Mouse (Mus musculus) kidney, embryonic 15.5 days (tissue): ENCODE measurements at regions not wholly inside any gene's neighbourhood (a gene's known extent, or its start where the extent isn't known, plus 50 kb on each side); places are given as distances from the start of the nearest gene placed in this dataset.

Source experiments
- ATAC-seq: fragments of 200-750 bp; cut with Nextera tagmentation; replicated peaks from 2 replicates; pipeline ENCODE4 v1.8.0; 2017; ENCODE audit warnings: moderate TSS enrichment; ENCODE audit not compliant: low FRiP score
- H3K27ac ChIP-seq: fragments of 300-500 bp; sonication (generic); 2 replicates; pipeline ENCODE4 v1.5.1; 2015; ENCODE audit warnings: mild to moderate bottlenecking, inconsistent platforms
- H3K27me3 ChIP-seq: fragments of 300-500 bp; sonication (generic); 2 replicates; pipeline ENCODE4 v1.6.1; 2015; ENCODE audit warnings: inconsistent platforms
- H3K36me3 ChIP-seq: fragments of 300-500 bp; sonication (generic); 2 replicates; pipeline ENCODE4 v1.6.1; 2015; ENCODE audit warnings: inconsistent platforms
- H3K4me1 ChIP-seq: fragments of 300-500 bp; sonication (generic); 2 replicates; pipeline ENCODE4 v1.6.1; 2015; ENCODE audit warnings: inconsistent platforms
- H3K4me2 ChIP-seq: fragments of 300-500 bp; sonication (generic); 2 replicates; pipeline ENCODE4 v1.6.1; 2015; ENCODE audit warnings: moderate library complexity, mild to moderate bottlenecking, inconsistent platforms
- H3K4me3 ChIP-seq: fragments of 300-500 bp; sonication (generic); replicated peaks from 2 replicates; pipeline ENCODE4 v1.5.1; 2015; ENCODE audit warnings: mild to moderate bottlenecking, inconsistent platforms
- H3K9ac ChIP-seq: fragments of 300-500 bp; sonication (generic); 2 replicates; pipeline ENCODE4 v1.6.1; 2015; ENCODE audit warnings: mild to moderate bottlenecking, inconsistent platforms
- H3K9me3 ChIP-seq: fragments of 300-500 bp; sonication (generic); replicated peaks from 2 replicates; pipeline ENCODE4 v1.6.1; 2016; ENCODE audit warnings: inconsistent platforms
- WGBS: fragments of 180-500 bp; shearing (Covaris S2); methylation state at CpG from one replicate; pipeline ENCODE4 v1.1.7; 2015; ENCODE audit warnings: mixed read lengths; 5-methylcytosine and 5-hydroxymethylcytosine counted together

DNA sequence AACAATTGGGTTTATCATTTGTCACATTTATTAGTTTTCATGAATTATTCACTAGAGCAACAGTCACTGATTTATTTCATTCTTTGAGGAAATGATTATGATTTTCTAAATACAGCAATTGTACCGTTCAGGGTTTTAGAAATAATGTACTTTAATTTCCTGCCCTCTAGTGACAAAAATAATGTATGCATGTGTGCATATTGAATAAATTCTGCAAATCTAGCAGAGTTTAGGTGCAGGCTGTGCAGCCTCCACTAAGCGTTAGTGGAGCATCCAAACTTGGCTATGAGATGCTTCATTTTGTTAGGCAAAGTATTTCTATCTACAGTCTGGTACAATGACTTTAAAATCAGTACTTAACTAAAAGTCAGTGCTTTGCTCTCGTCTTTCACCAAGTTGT is 642.1 kb upstream of the A830018L16Rik start:
- no peaks in the 10 kb centered on the region for H3K9me3 ChIP-seq
- H3K4me1 ChIP-seq: no peaks in the 10 kb centered on the region
- 69% methylated on average over 3 of the region's 3 CpGs for WGBS

DNA sequence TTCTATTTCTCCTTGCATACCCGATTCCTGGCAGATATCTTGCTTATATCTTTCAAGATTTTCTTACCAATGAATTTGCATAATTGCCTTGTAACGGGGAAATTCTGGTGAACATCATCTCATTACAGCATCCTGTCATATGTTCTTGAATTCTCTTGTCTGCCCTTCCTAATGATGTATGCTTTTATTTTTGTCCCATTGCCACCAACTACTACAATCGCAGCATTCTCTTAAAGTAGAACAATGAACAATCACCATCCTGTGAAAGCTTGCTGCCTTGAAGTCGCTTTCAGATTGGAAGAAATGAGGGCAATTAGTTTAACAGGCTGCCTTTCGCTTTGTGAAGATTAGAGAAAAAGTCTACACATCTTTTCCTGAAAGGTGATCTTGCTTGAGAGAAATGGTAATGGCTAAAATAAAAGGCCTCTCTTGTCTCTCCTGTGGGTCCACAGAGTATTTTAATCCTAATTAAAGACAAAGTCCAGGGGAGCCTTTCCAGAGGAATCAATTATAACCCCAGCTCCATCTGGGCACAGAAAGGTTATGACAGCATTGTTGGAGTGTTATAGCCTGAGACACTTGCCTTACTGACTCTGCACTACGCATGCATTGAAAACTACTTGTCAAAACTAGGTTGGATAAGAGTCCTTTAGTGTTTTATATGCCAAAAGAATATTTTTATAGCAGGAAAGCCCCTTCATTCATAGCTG is 619.7 kb upstream of the A830018L16Rik start:
- no peaks in the 10 kb centered on the region for H3K9me3 ChIP-seq
- no peaks in the 10 kb centered on the region for H3K36me3 ChIP-seq
- no peaks in the 10 kb centered on the region for H3K4me1 ChIP-seq
- no peaks in the 10 kb centered on the region for H3K27me3 ChIP-seq
- WGBS: 68% methylated on average over 6 of the region's 6 CpGs
- no peak overlapping the region for H3K9ac ChIP-seq
- no peak for ATAC-seq
- H3K4me2 ChIP-seq: no peak overlapping the region
- no peak overlapping the region for H3K4me3 ChIP-seq
- H3K27ac ChIP-seq: no peak overlapping the region

More for the DNA sequence above, 642.1 kb upstream of the A830018L16Rik start:
- Histone ChIP-seq H3K27me3 (no peaks in the 10 kb centered on the region), H3K4me3 (no peak overlapping the region), H3K36me3 (no peaks in the 10 kb centered on the region), H3K9ac (no peak overlapping the region), H3K4me2 (no peak overlapping the region), H3K27ac (no peak overlapping the region)
- ATAC-seq: no peak

DNA sequence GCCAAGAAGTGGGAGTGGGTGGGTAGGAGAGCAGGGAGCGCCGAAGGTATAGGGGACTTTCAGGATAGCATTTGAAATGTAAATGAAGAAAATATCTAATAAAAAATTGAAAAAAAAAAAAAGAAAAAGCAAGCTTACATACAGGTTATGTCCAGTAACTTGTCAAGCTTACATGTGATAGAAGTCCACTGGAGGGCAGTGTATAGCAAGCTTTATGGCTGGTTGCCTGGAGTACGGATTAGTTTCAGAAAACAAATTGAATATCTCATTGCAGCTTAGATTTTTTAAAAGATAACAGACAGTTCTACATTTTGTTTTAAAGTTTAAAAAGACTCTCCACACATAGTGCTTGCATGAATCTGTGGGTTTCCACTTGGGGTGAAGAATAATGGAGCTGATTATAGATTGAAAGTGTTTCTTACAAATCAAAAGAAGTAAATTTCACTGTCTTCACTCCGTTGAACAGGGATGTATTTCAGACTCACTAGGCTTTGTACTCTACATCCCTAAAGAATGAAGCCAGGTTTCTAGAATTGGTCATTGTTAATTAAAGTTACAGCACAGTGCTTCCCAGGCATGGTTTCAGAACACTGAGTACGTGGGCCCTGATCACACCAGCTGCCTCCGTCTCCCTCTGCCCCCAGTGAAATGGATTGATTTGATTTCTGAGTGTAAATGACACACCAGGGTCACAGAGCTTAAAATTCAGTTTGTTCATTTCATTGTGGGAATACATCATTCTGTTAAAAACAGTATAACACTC is 578.1 kb upstream of the A830018L16Rik start:
- no peaks in the 10 kb centered on the region for H3K27me3 ChIP-seq
- no peaks in the 10 kb centered on the region for H3K36me3 ChIP-seq
- H3K9me3 ChIP-seq: no peaks in the 10 kb centered on the region
- no peak overlapping the region for H3K27ac ChIP-seq
- no peak overlapping the region for H3K4me3 ChIP-seq
- H3K9ac ChIP-seq: no peak overlapping the region
- no peak overlapping the region for H3K4me2 ChIP-seq
- no peaks in the 10 kb centered on the region for H3K4me1 ChIP-seq
- peak; percentile 78; the same call in 1 of the 2 replicates for ATAC-seq
- WGBS: 54% methylated on average over 6 of the region's 6 CpGs

DNA sequence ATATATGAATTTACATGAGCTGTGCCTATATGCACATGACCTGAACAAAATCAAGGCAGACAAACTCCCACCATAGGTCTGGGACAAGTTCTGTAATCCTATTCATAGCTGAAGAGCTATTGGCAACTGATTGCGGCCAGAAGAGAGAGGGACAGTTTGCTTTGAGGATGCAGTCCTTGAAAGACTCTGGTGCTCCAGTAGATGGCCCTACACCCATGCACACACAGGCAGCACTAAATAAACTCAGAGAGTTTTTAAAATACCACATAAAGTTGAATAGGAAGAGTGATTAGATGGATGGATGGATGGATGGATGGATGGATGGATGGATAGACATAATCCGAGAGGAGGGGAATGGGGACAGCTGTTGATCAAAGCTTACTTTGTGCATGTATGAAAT is 576.7 kb upstream of the A830018L16Rik start:
- Histone ChIP-seq H3K4me3 (no peak overlapping the region), H3K9me3 (no peaks in the 10 kb centered on the region), H3K4me1 (no peaks in the 10 kb centered on the region), H3K27me3 (no peaks in the 10 kb centered on the region), H3K4me2 (no peak overlapping the region), H3K36me3 (no peaks in the 10 kb centered on the region), H3K9ac (no peak overlapping the region), H3K27ac (no peak overlapping the region)
- ATAC-seq: no peak
- WGBS: 86% methylated on average over 2 of the region's 2 CpGs

DNA sequence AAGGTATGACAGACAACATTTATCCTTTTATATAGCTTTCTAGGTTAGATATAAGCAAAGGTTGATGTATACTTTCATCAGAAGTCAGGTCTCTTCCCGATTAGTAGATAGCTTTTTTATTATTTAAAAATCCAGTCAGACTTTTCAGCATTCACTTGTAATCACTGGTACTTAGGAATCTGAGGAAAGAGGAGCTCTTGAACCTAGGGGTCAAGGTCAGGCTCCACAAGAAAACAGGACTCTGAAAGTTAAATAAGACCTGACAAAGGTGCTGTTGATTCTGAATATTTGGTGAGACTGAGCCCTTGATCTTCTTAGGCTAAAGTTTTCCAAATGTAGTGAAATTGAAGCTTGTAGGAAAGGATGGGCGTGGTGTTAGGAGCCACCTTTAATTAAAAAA is 561.0 kb upstream of the A830018L16Rik start:
- 83% methylated on average over 2 of the region's 2 CpGs for WGBS
- Histone ChIP-seq H3K4me2 (no peak overlapping the region), H3K27me3 (no peaks in the 10 kb centered on the region), H3K4me3 (no peak overlapping the region), H3K9ac (no peak overlapping the region), H3K27ac (no peak overlapping the region), H3K36me3 (no peaks in the 10 kb centered on the region), H3K9me3 (no peaks in the 10 kb centered on the region), H3K4me1 (no peaks in the 10 kb centered on the region)
- no peak for ATAC-seq

DNA sequence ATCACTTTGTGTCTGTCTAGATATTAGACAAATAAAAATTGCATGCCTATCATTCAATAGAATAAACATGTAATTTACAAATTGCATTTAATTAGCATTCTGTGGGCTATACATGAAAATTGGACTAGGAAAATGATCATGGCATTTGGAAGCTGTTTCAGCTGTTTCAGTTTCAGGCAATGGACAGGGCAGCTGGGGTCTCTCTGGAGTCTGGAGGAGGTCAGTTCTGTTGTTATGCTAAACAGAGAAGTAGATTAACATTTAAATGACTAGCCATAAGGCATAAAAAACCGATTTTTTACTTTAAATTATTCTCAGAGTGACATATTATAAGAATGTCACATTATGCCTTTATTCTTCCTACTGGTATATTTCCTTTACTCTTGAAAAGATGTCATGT is 559.4 kb upstream of the A830018L16Rik start:
- H3K4me1 ChIP-seq: no peaks in the 10 kb centered on the region
- H3K9ac ChIP-seq: no peak overlapping the region
- H3K36me3 ChIP-seq: no peaks in the 10 kb centered on the region
- ATAC-seq: no peak
- H3K27ac ChIP-seq: no peak overlapping the region
- WGBS: 36% methylated on average over 1 of the region's 1 CpGs
- no peak overlapping the region for H3K4me2 ChIP-seq
- no peaks in the 10 kb centered on the region for H3K27me3 ChIP-seq
- H3K4me3 ChIP-seq: no peak overlapping the region
- H3K9me3 ChIP-seq: no peaks in the 10 kb centered on the region

DNA sequence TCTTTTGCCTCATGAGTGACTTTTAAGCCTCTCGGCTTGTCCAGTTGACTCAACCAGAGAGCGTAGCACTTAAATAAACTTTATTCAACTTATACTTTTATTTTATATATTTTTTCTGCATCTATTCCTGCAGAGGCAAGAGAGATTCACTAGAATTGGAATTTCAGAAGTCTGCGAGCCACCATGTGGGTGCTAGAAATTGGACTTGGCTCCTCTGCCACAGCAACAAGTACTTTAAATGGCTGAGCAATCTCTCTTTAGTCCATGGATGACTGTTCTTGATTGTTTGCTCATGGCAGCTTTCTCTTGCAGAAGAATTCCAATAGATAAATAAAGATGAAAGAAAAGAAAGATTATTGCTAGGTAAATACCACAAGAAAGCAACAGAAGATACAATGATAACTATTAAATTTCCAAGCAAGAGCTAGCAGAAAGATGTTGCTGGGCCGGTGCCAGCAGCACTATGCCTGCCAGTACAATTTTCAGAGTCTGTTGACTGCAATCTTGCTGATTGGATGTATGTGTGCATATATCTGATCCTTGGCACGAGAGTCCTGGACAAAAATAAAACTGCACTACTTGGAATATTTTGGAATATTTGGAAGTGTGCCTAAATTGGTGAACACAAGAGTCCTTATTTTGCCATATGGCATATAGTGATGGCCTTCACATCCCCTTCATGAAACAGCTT is 542.6 kb upstream of the A830018L16Rik start:
- ATAC-seq: no peak
- H3K4me2 ChIP-seq: no peak overlapping the region
- WGBS: 90% methylated on average over 5 of the region's 5 CpGs
- no peaks in the 10 kb centered on the region for H3K4me1 ChIP-seq
- H3K9me3 ChIP-seq: no peaks in the 10 kb centered on the region
- H3K36me3 ChIP-seq: no peaks in the 10 kb centered on the region
- no peak overlapping the region for H3K27ac ChIP-seq
- no peaks in the 10 kb centered on the region for H3K27me3 ChIP-seq
- H3K9ac ChIP-seq: no peak overlapping the region
- no peak overlapping the region for H3K4me3 ChIP-seq

DNA sequence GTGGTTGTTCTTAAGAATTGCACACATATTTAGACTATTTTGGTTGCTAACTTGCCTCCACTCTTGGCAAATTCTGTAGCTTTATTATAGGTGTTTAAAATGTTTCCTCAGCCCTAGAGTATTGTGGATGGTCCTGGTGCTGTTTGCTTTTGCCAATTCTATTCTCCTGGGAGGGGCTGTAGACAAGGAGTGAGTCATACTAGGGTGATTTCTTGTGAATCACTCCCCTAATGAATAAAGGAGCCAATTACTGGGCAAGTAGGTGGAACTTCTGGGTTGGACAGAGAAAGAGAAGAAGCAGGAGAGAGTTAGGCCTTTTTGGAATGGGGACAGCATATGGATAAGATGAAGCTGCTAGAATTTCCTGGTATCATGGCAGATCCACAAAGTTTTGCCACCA is 541.6 kb upstream of the A830018L16Rik start:
- no peak overlapping the region for H3K4me3 ChIP-seq
- no peaks in the 10 kb centered on the region for H3K36me3 ChIP-seq
- no peak overlapping the region for H3K27ac ChIP-seq
- H3K9ac ChIP-seq: no peak overlapping the region
- ATAC-seq: no peak
- H3K4me2 ChIP-seq: no peak overlapping the region
- no peaks in the 10 kb centered on the region for H3K27me3 ChIP-seq
- no peaks in the 10 kb centered on the region for H3K4me1 ChIP-seq
- no peaks in the 10 kb centered on the region for H3K9me3 ChIP-seq

DNA sequence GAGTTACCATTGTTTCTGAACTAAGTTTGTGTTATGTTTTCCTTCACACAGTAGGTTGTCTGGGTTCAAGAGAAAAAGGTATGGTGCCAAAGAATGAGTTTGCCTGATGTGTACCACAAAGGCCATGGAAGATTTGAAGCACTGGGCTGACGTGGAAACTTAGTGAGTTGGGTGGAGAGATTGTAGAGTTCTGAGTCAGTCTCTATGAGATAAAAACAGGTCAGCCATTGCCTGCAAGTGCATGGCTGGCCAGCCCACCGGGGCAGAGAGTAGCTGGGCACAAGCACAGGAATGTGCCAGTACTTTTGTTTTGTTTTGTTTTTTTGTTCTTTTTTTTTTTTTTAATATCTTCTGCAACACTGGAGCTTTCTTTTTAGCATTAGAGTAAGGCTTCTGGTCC is 541.2 kb upstream of the A830018L16Rik start:
- WGBS: 75% methylated on average over 2 of the region's 2 CpGs
- Histone ChIP-seq H3K27ac (no peak overlapping the region), H3K9me3 (no peaks in the 10 kb centered on the region), H3K27me3 (no peaks in the 10 kb centered on the region), H3K4me1 (no peaks in the 10 kb centered on the region), H3K36me3 (no peaks in the 10 kb centered on the region), H3K4me3 (no peak overlapping the region), H3K9ac (no peak overlapping the region), H3K4me2 (no peak overlapping the region)
- no peak for ATAC-seq

DNA sequence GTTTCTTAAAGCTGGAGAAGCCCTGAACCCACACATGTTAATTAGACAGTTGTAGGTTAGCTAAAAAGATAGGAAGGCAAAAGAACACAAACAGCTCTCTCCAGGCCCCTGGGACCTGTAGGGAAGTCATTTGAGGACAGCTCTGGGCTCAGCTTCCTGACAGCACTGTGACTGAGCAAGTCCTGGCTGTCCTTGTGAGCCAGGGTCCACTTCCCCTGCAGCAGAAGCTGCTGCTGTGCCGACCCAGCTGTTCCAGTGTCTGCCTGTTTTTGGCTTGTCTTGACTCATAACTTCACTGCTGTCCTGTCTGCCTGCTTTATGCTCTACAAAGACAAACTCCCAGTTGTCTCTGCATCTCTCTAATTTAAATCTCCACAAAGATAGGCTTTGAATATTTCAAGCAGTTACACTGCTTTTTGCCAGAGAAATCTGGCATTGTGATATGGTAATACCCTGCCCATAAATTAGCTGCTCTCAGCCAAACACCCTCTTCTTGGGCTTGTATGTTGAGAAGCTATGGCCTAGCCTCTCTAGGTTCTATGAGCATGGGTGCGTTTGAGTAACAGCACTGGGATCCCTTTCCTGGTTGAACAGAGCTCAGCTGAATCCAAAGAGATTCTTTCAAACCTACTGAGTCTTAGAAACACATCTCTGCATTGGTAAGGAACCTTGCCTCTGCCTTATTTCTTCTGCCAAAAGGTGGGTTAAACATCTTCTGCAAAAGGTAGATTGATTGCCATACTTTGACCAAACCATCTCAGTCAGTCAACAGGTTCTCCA is 536.3 kb upstream of the A830018L16Rik start:
- ATAC-seq: no peak
- Histone ChIP-seq H3K9me3 (no peaks in the 10 kb centered on the region), H3K36me3 (no peaks in the 10 kb centered on the region), H3K9ac (no peak overlapping the region), H3K27me3 (no peaks in the 10 kb centered on the region), H3K4me3 (no peak overlapping the region), H3K4me1 (no peaks in the 10 kb centered on the region), H3K27ac (no peak overlapping the region), H3K4me2 (no peak overlapping the region)
- 40% methylated on average over 2 of the region's 2 CpGs for WGBS

DNA sequence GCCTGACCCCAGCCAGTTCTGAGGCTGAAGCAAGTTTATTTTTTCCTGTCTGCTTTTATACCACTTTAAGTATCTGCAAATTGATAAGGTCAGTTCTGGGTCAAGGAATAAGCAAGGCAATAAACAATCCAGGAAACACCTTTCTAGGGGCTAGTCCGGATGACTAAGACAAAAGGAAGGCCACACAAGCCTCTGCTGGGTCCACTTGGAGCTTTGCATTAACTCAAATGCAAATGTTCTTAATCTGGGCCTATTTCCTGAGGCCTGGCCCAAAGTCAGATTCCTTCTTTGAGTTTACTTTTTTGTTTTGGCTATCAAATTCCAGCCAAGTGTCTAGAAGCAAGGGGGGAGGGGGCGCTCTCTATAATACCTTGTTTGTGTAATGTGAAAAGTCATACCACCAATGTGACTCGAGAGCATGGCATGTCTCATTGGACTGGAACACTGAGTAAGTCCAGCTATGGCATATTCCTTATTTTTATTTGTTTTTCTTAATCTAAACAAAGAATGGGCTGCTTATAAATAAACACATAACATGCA is 535.6 kb upstream of the A830018L16Rik start:
- no peak for ATAC-seq
- no peak overlapping the region for H3K27ac ChIP-seq
- H3K9me3 ChIP-seq: no peaks in the 10 kb centered on the region
- H3K4me3 ChIP-seq: no peak overlapping the region
- no peak overlapping the region for H3K4me2 ChIP-seq
- H3K27me3 ChIP-seq: no peaks in the 10 kb centered on the region
- H3K36me3 ChIP-seq: no peaks in the 10 kb centered on the region
- WGBS: 50% methylated on average over 3 of the region's 3 CpGs
- H3K9ac ChIP-seq: no peak overlapping the region
- no peaks in the 10 kb centered on the region for H3K4me1 ChIP-seq
